Mouse (Mus musculus): ENCODE results near the gene Mettl27. TPM values are rescaled to one million over a fixed set of nuclear protein-coding genes. Genes with fewer than 3 reads are reported as not detected.

The Mettl27 gene
- total and polyA plus RNA-seq, 2 experiments, result 13.5 to 30.0 TPM

GRCm38 (mm10) chr5:134976164-134976563 is 44.0 kb downstream of the Mettl27 start:
- no peak overlapping the region for H3K4me3 ChIP-seq (ENCODE audit: insufficient read depth, low read depth, low read length)
- TF ChIP-seq POLR2A (IDR thresholded peaks at IDR 0.05; ENCODE audit: extremely low read depth, insufficient read depth, low read length), result no peak
- no peak for TF ChIP-seq CTCF (IDR thresholded peaks at IDR 0.05; ENCODE audit: low read depth, low read length)
- H3K9ac ChIP-seq (ENCODE audit: low read depth, low read length), result no peak overlapping the region
- no peak overlapping the region for H3K27ac ChIP-seq (replicated peaks; ENCODE audit: insufficient read depth, low read depth, low read length)
- 83% methylated on average over 2 of the region's 2 CpGs for WGBS
- H3K27me3 ChIP-seq (ENCODE audit: control insufficient read depth, insufficient read depth, low read length), result no peaks in the 10 kb centered on the region
- no peaks in the 10 kb centered on the region for H3K36me3 ChIP-seq (ENCODE audit: control insufficient read depth, insufficient read depth, low read length)
- no peak for DNase-seq (ENCODE audit: extremely low read depth, low read depth, low spot score)
- peaks cover 10% of the 10 kb centered on the region; the same call in 1 of the 2 replicates for H3K4me1 ChIP-seq (ENCODE audit: control insufficient read depth, insufficient read depth, low read length)
- no peaks in the 10 kb centered on the region for H3K79me2 ChIP-seq (ENCODE audit: control insufficient read depth, insufficient read depth, low read length)

GRCm38 (mm10) chr5:134976577-134977250 is 44.5 kb downstream of the Mettl27 start:
- Histone ChIP-seq H3K4me1 (ENCODE audit: control insufficient read depth, insufficient read depth, low read length) (peaks cover 15% of the 10 kb centered on the region; the same call in 1 of the 2 replicates), H3K27me3 (ENCODE audit: control insufficient read depth, insufficient read depth, low read length) (no peaks in the 10 kb centered on the region), H3K36me3 (ENCODE audit: control insufficient read depth, insufficient read depth, low read length) (no peaks in the 10 kb centered on the region), H3K79me2 (ENCODE audit: control insufficient read depth, insufficient read depth, low read length) (no peaks in the 10 kb centered on the region), H3K9ac (ENCODE audit: low read depth, low read length) (no peak overlapping the region), H3K4me3 (ENCODE audit: insufficient read depth, low read depth, low read length) (no peak overlapping the region), H3K27ac (replicated peaks; ENCODE audit: insufficient read depth, low read depth, low read length) (no peak overlapping the region)
- 90% methylated on average over 14 of the region's 14 CpGs for WGBS
- TF ChIP-seq CTCF (IDR thresholded peaks at IDR 0.05; ENCODE audit: low read depth, low read length), result no peak
- TF ChIP-seq POLR2A (IDR thresholded peaks at IDR 0.05; ENCODE audit: extremely low read depth, insufficient read depth, low read length), result no peak
- DNase-seq (ENCODE audit: extremely low read depth, low read depth, low spot score), result no peak

GRCm38 (mm10) chr5:134977837-134978236 is 45.7 kb downstream of the Mettl27 start:
- Histone ChIP-seq H3K27ac (replicated peaks; ENCODE audit: insufficient read depth, low read depth, low read length) (no peak overlapping the region), H3K4me1 (ENCODE audit: control insufficient read depth, insufficient read depth, low read length) (peaks cover 17% of the 10 kb centered on the region; the same call in 1 of the 2 replicates), H3K36me3 (ENCODE audit: control insufficient read depth, insufficient read depth, low read length) (no peaks in the 10 kb centered on the region), H3K27me3 (ENCODE audit: control insufficient read depth, insufficient read depth, low read length) (no peaks in the 10 kb centered on the region), H3K9ac (ENCODE audit: low read depth, low read length) (no peak overlapping the region), H3K4me3 (ENCODE audit: insufficient read depth, low read depth, low read length) (no peak overlapping the region), H3K79me2 (ENCODE audit: control insufficient read depth, insufficient read depth, low read length) (no peaks in the 10 kb centered on the region)
- DNase-seq (ENCODE audit: extremely low read depth, low read depth, low spot score), result no peak
- TF ChIP-seq CTCF (IDR thresholded peaks at IDR 0.05; ENCODE audit: low read depth, low read length), result no peak
- no peak for TF ChIP-seq POLR2A (IDR thresholded peaks at IDR 0.05; ENCODE audit: extremely low read depth, insufficient read depth, low read length)
- 65% methylated on average over 4 of the region's 4 CpGs for WGBS

GRCm38 (mm10) chr5:134981149-134981548 is 49.0 kb downstream of the Mettl27 start:
- H3K79me2 ChIP-seq (ENCODE audit: control insufficient read depth, insufficient read depth, low read length), result no peaks in the 10 kb centered on the region
- H3K27ac ChIP-seq (replicated peaks; ENCODE audit: insufficient read depth, low read depth, low read length), result peak overlapping the region; percentile 96
- H3K4me3 ChIP-seq (ENCODE audit: insufficient read depth, low read depth, low read length), result 0 out of 2 replicates have a peak overlapping the region, but pooled peaks have one; percentile 4
- no peaks in the 10 kb centered on the region for H3K27me3 ChIP-seq (ENCODE audit: control insufficient read depth, insufficient read depth, low read length)
- no peaks in the 10 kb centered on the region for H3K36me3 ChIP-seq (ENCODE audit: control insufficient read depth, insufficient read depth, low read length)
- WGBS, result 11% methylated on average over 10 of the region's 10 CpGs
- H3K4me1 ChIP-seq (ENCODE audit: control insufficient read depth, insufficient read depth, low read length), result peaks cover 28% of the 10 kb centered on the region
- TF ChIP-seq POLR2A (IDR thresholded peaks at IDR 0.05; ENCODE audit: extremely low read depth, insufficient read depth, low read length), result no peak
- no peak for TF ChIP-seq CTCF (IDR thresholded peaks at IDR 0.05; ENCODE audit: low read depth, low read length)
- peak; percentile 100 for DNase-seq (ENCODE audit: extremely low read depth, low read depth, low spot score)
- peak overlapping the region; percentile 28 for H3K9ac ChIP-seq (ENCODE audit: low read depth, low read length)

GRCm38 (mm10) chr5:134983111-134983510 is 50.9 kb downstream of the Mettl27 start:
- no peaks in the 10 kb centered on the region for H3K36me3 ChIP-seq (ENCODE audit: control insufficient read depth, insufficient read depth, low read length)
- peaks cover 28% of the 10 kb centered on the region for H3K4me1 ChIP-seq (ENCODE audit: control insufficient read depth, insufficient read depth, low read length)
- WGBS, result 100% methylated on average over 1 of the region's 1 CpGs
- TF ChIP-seq CTCF (IDR thresholded peaks at IDR 0.05; ENCODE audit: low read depth, low read length) (no peak), POLR2A (IDR thresholded peaks at IDR 0.05; ENCODE audit: extremely low read depth, insufficient read depth, low read length) (no peak)
- DNase-seq (ENCODE audit: extremely low read depth, low read depth, low spot score), result peak; percentile 75
- H3K4me3 ChIP-seq (ENCODE audit: insufficient read depth, low read depth, low read length), result no peak overlapping the region
- no peak overlapping the region for H3K9ac ChIP-seq (ENCODE audit: low read depth, low read length)
- peaks cover 17% of the 10 kb centered on the region; the same call in 1 of the 2 replicates for H3K79me2 ChIP-seq (ENCODE audit: control insufficient read depth, insufficient read depth, low read length)
- H3K27ac ChIP-seq (replicated peaks; ENCODE audit: insufficient read depth, low read depth, low read length), result no peak overlapping the region
- no peaks in the 10 kb centered on the region for H3K27me3 ChIP-seq (ENCODE audit: control insufficient read depth, insufficient read depth, low read length)

GRCm38 (mm10) chr5:134983771-134984170 is 51.6 kb downstream of the Mettl27 start:
- Histone ChIP-seq H3K27ac (replicated peaks; ENCODE audit: insufficient read depth, low read depth, low read length) (peak overlapping the region; percentile 36), H3K4me3 (ENCODE audit: insufficient read depth, low read depth, low read length) (no peak overlapping the region), H3K4me1 (ENCODE audit: control insufficient read depth, insufficient read depth, low read length) (peaks cover 28% of the 10 kb centered on the region), H3K79me2 (ENCODE audit: control insufficient read depth, insufficient read depth, low read length) (peaks cover 17% of the 10 kb centered on the region; the same call in 1 of the 2 replicates), H3K9ac (ENCODE audit: low read depth, low read length) (no peak overlapping the region), H3K27me3 (ENCODE audit: control insufficient read depth, insufficient read depth, low read length) (no peaks in the 10 kb centered on the region), H3K36me3 (ENCODE audit: control insufficient read depth, insufficient read depth, low read length) (no peaks in the 10 kb centered on the region)
- TF ChIP-seq CTCF (IDR thresholded peaks at IDR 0.05; ENCODE audit: low read depth, low read length) (no peak), POLR2A (IDR thresholded peaks at IDR 0.05; ENCODE audit: extremely low read depth, insufficient read depth, low read length) (no peak)
- WGBS, result 21% methylated on average over 3 of the region's 3 CpGs
- no peak for DNase-seq (ENCODE audit: extremely low read depth, low read depth, low spot score)

Measured in liver, adult 2 months (tissue).